In genomic region chr19:22138590-22139421, GRCm38 (mm10) we compare ENCODE assay signal across 8 mouse cellular contexts. TPM values are rescaled to one million over a fixed set of nuclear protein-coding genes. Genes with fewer than 3 reads are reported as not detected.
DNase-seq lines count a peak whose midpoint lies in the region; ATAC-seq lines count a peak whose summit lies in the region.

Gene Trpm3 (plus strand): TSS chr19:22139046.

- peak; percentile 97 for ATAC-seq in midbrain, embryonic 13.5 days
- ATAC-seq in stomach, embryonic 16.5 days (ENCODE audit: insufficient read depth, low FRiP score), result peak; percentile 78

- intact Hi-C loops in left cerebral cortex, postnatal 14 days (cut with DNase I), result no loop called here

- H3K4me2 ChIP-seq in midbrain, embryonic 13.5 days (replicated peaks), result peak within 1 kb of the TSS; percentile 83
- H3K4me2 ChIP-seq in stomach, embryonic 16.5 days (ENCODE audit: low read depth, low read length), result peak within 1 kb of the TSS; percentile 35; the same call in 1 of the 2 replicates

- H3K36me3 ChIP-seq in midbrain, embryonic 13.5 days, result no peaks in the 10 kb centered on the region
- H3K36me3 ChIP-seq in stomach, embryonic 16.5 days (ENCODE audit: control insufficient read depth, insufficient read depth, low read length), result no peaks in the 10 kb centered on the region

- H3K4me3 ChIP-seq in midbrain, embryonic 13.5 days (replicated peaks), result peak within 1 kb of the TSS; percentile 46
- 0 out of 2 replicates have a peak within 1 kb of the TSS, but pooled peaks have one; percentile 4 for H3K4me3 ChIP-seq in stomach, embryonic 16.5 days (replicated peaks; ENCODE audit: low read length)

- WGBS in midbrain, embryonic 13.5 days, result under 1% methylated on average over 39 of the region's 39 CpGs
- 1% methylated on average over 39 of the region's 39 CpGs for WGBS in stomach, embryonic 16.5 days

- DNase-seq in gastrocnemius, postnatal 10 days, result peak; percentile 57
- DNase-seq in gastrocnemius, adult 18-20 months (ENCODE audit: low spot score), result no peak
- peak; percentile 77 to 88 for DNase-seq in cerebellum, postnatal 10 days
- peak; percentile 18 to 51 for DNase-seq in frontal cortex, postnatal 14 days (ENCODE audit: low spot score in 2 of 2)
- DNase-seq in hindlimb bud, embryonic 11.5 days (ENCODE audit: extremely low spot score, low read depth, low spot score), result peak; percentile 72
- peak; percentile 25 to 71 for DNase-seq in left cerebral cortex, postnatal 14 days (ENCODE audit: low spot score in 2 of 2)

- H3K27ac ChIP-seq in midbrain, embryonic 13.5 days, result no peak within 1 kb of the TSS
- no peak within 1 kb of the TSS for H3K27ac ChIP-seq in stomach, embryonic 16.5 days (ENCODE audit: low read length)

- H3K27me3 ChIP-seq in midbrain, embryonic 13.5 days, result peaks cover 17% of the 10 kb centered on the region
- H3K27me3 ChIP-seq in stomach, embryonic 16.5 days (ENCODE audit: control insufficient read depth, insufficient read depth, low read length), result peaks cover 4% of the 10 kb centered on the region; the same call in 1 of the 2 replicates

- no peaks in the 10 kb centered on the region for H3K9me3 ChIP-seq in midbrain, embryonic 13.5 days
- H3K9me3 ChIP-seq in stomach, embryonic 16.5 days (replicated peaks; ENCODE audit: control insufficient read depth, low read length), result no peaks in the 10 kb centered on the region

- peak within 1 kb of the TSS; percentile 52 for H3K9ac ChIP-seq in midbrain, embryonic 13.5 days (replicated peaks)
- H3K9ac ChIP-seq in stomach, embryonic 16.5 days (ENCODE audit: low read length), result no peak within 1 kb of the TSS

- peaks cover 19% of the 10 kb centered on the region for H3K4me1 ChIP-seq in midbrain, embryonic 13.5 days (replicated peaks)
- H3K4me1 ChIP-seq in stomach, embryonic 16.5 days (ENCODE audit: control insufficient read depth, insufficient read depth, low read length), result peaks cover 5% of the 10 kb centered on the region; the same call in 1 of the 2 replicates

RNA-seq across cellular contexts. Expression of gene Trpm3, which starts in this region (rescaled TPM):
- total RNA-seq in gastrocnemius, postnatal 10 days (2021), result 1 to 10 TPM; 2.3 to 3.7 TPM
- total RNA-seq in gastrocnemius, adult 18-20 months (2021), result under 1 TPM; 0.62 to 0.64 TPM
- 10 to 100 TPM; 35.9 to 39.2 TPM for total RNA-seq in left cerebral cortex, postnatal 14 days (2021)
- 9.3 and 15.5 TPM in 2 replicates for polyA plus RNA-seq in midbrain, embryonic 13.5 days (2015; fragmentation: Nextera tagmentation; extraction: Ambion mirVana)
- 0.60 and 1.0 TPM in 2 replicates for polyA plus RNA-seq in stomach, embryonic 16.5 days (2015; fragmentation: Nextera tagmentation; extraction: Ambion mirVana)

Comparison
In these comparisons a context has a peak if more than half of its experiments do, and no peak if none do; other contexts are left out.
1. RNA of gene Trpm3 (total RNA-seq): 35.9 to 39.2 TPM in left cerebral cortex, postnatal 14 days; 2.3 to 3.7 TPM in gastrocnemius, postnatal 10 days and 0.62 to 0.64 TPM in gastrocnemius, adult 18-20 months; every median in the first group is over 4 times any median in the second.